Mouse (Mus musculus): ENCODE data around the gene Nrl.
A peak's percentile ranks its signal among the peaks of the same experiment; 100 is the strongest.

Nrl gene

GRCm38 (mm10) chr14:55486836-55487235, 37.9 kb downstream of the Nrl start:
- DNase-seq (ENCODE audit: low read depth, low spot score): no peak

- DNase-seq (ENCODE audit: low read depth, low spot score): no peak
These were observed 40.2 kb downstream of the Nrl start for GRCm38 (mm10) chr14:55484430-55485085.

- DNase-seq (ENCODE audit: low read depth, low spot score): no peak
These were observed 45.2 kb downstream of the Nrl start for GRCm38 (mm10) chr14:55479629-55480028.

GRCm38 (mm10) chr14:55478651-55479599, 45.9 kb downstream of the Nrl start, which contains the start of gene Dhrs4:
TSS of gene Dhrs4 (plus strand) at chr14:55478758.
- DNase-seq (ENCODE audit: low read depth, low spot score): peak; percentile 80

- DNase-seq (ENCODE audit: low read depth, low spot score): no peak
These were observed 47.0 kb downstream of the Nrl start for GRCm38 (mm10) chr14:55477829-55478228.

GRCm38 (mm10) chr14:55477421-55477820, 47.4 kb downstream of the Nrl start:
- no peak for DNase-seq (ENCODE audit: low read depth, low spot score)

- DNase-seq (ENCODE audit: low read depth, low spot score): no peak
These were observed 49.1 kb downstream of the Nrl start for GRCm38 (mm10) chr14:55475654-55476053.

GRCm38 (mm10) chr14:55470806-55471205, 54.0 kb downstream of the Nrl start:
- peak; percentile 18 for DNase-seq (ENCODE audit: low read depth, low spot score)

GRCm38 (mm10) chr14:55469821-55470220, 55.0 kb downstream of the Nrl start:
- no peak for DNase-seq (ENCODE audit: low read depth, low spot score)

- no peak for DNase-seq (ENCODE audit: low read depth, low spot score)
These were observed 55.7 kb downstream of the Nrl start for GRCm38 (mm10) chr14:55469041-55469440.
